Mouse (Mus musculus) c-Kit-positive CD71-positive TER-119-positive erythroid progenitor cells, embryonic 14.5 days (primary cell): Measurements from ENCODE around the gene Sema5b.

Experiments
- DNase-seq: peaks from one replicate; pipeline ENCODE4 v3.0.0-alpha.2; 2013; ENCODE audit warnings: low spot score

Gene Sema5b

DNA sequence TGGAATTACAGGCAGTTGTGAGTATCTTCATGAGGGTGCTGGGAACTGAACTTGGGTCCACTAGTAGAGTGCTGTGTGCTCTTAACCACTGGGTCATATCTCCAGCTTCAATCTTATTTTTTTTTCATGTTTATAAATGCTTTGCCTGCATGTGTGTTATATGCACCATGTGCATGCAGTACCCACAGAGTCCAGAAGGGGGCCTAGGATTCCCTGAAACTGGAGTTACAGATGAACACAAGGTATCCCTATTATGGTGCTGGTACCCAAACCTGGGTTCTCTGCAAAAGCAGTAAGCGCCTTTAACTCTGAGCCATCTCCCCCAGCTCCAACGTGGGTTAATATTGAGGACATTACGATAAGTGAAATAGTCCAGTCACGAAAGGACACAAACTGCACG, 52.5 kb downstream of the Sema5b start:
- DNase-seq = no peak

DNA sequence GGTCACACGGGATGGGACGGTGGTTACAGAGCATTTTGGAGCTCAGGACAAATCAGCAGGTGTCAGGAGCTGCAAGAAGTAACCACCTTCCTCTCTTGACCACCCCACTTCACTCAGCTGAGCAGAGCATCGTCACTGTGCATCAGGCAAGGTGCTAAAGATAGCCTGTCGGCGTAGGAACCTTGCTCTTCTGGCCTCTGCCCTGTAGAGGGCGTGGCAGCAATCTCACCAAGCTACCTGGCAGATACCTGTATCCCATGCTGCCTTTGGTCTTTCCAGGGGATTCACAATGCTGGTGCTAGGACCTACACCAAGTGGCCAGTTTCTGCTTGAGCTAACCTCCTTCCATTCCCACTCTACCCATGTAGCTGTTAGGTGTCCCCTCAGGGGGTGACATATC, 55.3 kb downstream of the Sema5b start:
- DNase-seq = no peak

DNA sequence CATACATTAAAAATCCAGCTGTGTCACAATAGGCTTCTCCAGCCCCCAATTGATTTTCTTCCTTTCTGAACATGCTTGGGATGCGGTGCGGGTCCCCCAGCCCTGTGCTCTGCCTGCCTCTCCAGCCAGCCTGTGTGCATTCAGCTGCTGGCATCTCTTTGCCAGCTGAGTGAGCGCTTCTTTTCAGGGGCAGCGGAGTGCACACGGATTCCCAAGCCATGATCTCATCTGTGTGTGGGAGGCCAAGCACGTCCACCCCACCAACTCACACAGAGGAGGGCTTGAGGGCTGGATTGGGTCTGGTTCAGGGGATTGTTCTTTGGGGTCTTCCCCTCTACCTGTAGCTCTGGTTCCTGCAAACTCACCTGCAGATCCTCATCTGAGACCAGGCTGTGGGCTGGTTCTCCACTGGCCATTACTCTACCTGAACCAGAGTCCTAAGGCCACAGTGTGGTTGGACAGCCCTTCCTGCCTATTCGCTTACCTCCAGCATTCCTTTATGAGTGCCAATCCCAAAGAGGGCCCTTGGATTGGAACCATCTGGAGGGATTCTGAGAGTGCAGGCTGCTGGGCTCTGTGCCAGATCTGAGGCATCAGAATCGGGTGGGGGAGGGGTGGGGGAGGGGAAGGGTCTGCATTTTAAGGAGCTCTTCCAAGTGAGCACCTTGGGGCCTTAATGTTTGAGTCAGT, 55.9 kb downstream of the Sema5b start:
- no peak for DNase-seq

DNA sequence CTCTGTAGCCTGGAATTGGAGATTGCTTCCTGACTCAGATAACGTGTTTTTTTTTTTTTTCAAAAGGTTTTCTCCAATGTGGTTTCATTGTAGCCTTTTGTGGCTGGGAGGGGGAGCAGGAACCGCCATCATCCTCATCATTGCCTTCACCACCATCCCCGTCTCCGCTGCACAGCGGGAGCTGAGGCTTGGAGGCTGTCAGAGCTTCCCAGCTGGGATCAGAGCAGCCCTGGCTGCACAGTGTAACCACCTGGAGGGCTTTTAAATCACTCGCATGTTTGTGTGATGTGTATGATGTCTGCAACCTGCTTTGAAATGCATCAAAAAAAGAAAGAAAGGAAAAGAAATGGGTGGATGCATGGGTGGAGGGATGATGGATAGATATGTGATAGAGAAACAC, 57.0 kb downstream of the Sema5b start:
- no peak for DNase-seq

DNA sequence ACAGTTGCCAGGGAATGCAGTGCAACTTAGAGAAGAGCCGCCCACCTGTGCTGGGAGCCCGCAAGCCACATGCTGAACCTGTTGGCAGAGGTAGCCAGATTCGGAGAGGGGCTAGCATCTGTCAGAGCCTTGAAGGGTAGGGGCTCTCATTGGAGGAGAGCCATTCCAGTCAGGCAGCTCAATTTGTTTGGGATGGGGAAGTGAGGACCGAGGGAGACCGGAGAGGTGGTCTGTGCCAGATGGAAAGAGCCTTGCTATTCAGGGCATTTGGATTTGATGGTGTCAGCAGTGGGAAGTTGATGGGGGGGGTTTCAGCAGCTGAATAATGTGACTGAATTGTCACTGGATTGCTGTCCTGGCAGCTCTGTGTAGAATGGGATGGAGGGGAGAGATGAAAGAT, 57.9 kb downstream of the Sema5b start:
- no peak for DNase-seq

DNA sequence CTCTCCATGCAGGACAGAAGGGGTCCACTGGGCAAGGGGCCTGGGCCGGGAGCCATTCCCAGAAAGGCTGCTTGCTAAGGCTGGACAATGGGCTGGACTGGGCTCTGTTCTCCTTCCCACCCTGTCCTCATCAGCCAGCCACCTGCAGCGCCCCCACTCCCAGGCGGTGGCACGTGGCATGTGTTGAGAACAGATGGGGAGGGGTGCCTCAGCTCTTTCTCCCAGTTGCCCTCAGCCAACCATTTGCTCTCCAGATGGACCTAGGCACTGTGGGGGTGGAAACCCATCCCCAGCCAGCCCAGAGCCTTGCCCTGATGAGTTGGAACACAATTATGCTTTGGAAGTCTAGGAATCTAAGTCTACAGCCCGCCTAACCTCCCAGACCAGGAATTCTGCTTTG, 59.3 kb downstream of the Sema5b start:
- no peak for DNase-seq

DNA sequence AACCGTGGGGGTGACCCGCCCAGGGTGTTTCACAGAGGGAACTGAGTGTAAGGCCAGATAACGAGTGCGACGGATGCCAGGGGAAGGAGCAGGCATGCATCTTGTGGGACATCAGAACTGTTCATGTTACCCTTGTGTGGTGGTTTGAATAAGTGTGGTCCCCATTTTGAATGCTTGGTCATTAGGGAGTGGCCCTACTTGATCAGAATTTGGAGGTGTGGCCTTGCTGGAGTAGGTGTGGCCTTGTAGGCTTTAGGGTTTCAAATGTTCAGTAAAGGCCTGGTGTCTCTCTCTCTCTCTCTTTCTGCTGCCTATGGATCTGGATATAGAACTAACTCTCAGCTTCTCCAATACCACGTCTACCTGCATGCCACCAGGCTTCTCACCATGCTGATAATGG, 60.5 kb downstream of the Sema5b start:
- no peak for DNase-seq

DNA sequence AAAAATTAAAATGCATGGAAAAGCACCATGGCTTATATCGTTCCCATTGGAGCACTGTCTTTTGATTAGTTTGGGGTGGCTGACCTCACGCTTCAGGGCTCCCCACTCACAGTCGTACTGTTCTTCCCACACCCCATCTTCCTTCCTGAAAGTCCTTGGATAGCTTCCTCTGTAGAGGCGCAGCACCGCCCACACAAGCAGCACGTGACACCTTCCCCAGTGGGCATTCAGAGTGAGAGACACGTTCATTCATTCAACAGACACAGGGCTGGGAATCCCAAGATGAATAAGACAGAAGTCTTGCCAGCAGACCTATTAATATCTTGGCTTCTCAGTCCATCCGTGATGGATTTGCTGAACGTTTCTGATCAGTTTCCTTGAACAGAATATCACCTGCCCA, 61.6 kb downstream of the Sema5b start:
- DNase-seq = no peak

DNA sequence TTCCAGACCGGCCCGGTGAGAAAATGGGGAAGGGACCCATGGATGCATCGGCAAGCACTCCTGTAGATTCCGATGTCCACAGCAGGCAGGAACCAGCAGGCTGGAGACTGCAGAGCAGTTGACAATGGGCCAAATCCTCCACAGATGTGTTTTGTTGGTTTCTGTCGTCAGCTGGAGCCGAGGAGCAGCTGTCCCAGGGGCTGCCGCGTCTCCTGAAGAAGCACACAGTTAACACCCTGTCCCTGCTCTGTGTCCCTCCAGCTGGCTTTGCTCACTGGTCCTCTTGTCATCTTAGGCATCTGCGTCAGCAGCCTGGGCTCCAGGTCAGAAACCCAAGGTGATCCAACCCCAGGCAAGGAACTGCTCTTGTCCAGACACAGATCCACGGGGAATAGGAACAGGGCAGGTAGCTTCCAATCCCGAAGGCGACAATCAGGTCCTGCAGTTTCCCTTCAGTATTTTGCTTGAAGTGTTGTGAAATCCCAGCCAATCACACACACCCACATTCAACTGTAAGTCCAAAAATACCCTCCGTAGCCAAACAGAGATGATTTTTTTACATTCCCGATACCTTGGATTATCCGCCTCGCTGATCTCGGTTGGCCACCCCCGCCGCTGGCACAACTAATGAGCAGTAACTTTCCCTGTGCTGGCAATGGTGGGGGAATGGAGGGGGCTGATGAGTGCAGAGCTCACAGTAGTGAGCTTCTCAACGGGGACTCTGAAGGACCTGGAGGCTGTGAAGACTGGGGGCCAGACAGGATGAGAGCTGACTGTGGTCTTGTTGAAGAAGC, 63.0 kb downstream of the Sema5b start:
- DNase-seq = no peak

DNA sequence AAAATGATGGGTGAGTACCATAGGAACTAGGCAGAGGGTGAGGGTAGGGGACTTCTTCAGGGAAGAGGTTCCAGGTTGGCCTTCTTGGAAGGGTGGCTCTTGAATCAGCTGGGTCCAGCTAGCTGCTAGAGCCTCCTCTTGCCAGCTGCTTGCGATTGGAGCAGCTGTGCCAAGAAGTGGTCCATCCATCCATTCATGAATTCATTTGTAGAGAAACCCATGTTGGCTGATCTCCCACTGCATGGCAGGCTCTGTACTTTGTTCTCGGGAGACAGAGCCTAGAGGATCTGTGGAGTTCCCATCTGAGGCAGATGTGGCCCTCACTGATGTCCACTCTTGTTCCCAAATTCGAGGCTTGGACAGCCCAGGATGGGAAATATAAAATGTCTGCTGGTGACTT, 66.3 kb downstream of the Sema5b start:
- DNase-seq = no peak

DNA sequence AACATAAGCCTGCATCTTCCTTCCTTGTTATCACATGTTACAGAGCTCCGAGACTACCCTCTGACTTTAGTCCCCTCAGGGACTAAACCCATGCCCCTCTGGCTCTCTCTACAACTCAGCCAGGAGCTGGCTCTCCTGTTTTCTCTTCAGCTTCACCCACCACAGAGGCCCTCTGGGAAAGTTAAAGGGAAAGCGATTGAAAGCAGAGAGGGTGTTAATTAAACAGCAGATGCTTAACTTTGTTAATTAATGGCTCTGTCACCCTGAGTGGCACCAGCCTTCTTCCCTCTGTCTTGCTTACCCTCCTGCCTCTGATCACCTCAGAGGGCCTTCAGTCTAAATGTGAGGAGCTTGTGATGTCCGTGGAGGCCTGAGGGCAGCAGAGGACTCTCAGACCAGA, 67.3 kb downstream of the Sema5b start:
- DNase-seq = no peak

DNA sequence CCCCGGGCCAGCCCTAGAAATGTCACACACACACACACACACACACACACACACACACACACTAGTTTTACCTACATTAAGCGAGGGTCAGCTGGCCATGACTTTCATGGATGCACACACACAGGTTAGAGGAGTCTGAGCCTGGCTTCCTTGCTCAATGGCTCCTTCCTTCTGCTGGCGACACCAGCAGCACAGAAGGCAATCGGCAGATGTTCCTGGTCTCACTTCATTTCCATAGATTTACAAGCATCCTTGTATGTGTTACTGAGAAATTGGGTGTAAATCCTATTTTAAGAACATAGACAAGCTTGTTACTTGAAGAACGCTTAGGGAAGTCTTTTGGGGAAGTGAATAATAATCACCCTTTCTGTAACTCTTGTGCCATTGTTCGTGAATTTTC, 68.6 kb downstream of the Sema5b start:
- DNase-seq = no peak

DNA sequence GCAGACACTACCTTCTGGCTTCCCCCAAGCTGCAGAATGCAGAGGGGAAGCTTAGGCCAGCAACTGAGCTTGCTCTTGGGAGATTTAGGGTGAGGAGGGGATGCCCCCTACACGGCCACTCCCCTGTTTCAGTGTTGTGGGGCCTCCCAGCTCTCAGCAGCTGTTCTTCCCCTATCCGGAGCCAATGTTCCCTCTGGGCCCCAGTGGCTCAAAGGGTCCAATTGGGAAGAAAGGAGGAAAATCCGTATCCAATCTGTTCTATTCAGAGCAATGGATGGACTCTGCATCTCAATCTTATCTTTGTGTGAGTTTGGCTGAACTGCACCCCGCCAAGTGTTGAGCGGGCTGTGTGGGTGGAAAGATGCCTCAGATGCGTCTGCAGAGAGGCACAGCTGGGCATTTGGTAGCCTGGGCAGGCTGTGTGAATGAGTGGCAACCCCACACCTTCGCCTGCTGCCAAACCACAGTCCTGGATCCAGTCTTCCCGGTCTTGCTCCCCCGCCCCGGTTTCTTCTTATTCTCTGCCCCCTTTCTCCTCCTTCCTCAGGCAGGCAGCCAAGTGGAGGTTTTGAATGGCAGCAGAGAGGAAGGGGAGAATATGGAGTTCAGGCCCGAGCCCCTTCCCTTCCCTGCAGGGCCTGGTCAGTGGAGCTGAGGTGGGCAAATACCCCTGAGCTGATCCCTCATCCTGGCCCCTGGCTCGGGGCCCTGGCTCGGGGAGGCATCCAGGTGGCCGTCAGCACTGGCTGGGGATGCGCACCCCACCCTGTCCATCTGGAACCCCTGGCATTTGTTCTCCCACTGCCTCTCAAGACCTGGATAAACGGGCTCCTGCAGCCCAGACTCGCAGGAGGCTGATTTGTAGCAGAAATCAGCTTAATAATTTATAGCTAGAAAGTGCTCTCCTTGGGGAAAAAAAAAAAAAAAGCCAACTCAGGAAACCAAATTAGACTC, 73.2 kb downstream of the Sema5b start:
- DNase-seq = no peak

DNA sequence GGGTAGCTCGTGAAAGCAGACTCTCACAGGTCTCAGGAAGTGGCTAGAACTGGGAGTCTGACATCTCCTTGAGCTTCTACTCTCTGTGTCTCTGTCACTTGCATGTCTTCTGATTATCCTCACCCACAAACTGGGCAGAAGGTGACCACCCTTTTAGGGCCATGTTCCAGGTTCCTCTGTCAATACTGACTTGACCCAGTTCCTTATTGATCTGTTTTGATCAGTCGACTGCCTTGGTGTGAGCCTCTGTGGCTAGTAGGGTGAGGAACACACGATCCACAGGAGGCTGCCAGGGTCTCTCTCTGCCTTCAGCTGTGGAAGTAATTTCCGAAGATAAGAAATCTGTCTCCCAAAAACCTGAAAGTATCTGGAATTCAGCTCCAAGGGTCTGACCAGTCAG, 76.8 kb downstream of the Sema5b start:
- DNase-seq = no peak

DNA sequence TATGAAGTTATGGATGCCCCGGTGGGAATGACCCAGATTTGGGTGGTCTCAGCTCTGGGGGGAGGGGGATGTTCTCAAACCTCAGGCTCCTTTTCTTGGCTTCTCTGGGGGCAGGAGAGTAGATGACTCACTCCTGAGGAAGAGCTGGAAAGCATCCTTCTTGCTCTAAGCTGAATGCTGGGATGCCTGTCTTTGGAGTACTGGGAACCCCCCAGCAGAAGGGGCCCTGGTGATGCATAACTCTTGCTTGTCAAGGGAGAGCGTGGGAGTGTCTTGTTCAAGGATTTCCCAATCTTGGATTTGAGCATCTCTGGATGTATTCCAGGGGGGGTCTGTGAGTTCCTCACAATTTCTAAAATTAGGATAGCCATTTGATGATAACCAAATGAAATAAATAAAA, 82.1 kb downstream of the Sema5b start:
- DNase-seq = no peak

DNA sequence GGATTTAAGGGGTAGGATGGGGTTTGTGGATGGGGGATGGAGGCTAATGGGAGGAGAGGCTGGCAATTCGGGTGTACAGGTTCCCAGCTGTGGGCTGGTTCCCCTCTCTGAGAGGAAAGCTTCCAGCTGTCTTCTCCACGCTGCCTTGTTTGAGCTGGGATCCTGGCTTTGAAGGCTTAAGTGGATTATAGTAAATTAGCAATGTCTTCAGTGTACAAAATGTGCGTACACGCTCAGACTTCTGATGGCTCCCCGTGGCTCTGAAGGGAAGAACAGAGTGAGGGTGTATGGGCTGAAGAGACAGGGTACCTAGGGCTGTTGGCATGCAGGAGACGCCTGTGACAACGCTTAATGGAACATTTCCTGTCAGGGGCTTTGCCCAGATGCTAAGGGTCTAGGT, 83.0 kb downstream of the Sema5b start:
- no peak for DNase-seq

DNA sequence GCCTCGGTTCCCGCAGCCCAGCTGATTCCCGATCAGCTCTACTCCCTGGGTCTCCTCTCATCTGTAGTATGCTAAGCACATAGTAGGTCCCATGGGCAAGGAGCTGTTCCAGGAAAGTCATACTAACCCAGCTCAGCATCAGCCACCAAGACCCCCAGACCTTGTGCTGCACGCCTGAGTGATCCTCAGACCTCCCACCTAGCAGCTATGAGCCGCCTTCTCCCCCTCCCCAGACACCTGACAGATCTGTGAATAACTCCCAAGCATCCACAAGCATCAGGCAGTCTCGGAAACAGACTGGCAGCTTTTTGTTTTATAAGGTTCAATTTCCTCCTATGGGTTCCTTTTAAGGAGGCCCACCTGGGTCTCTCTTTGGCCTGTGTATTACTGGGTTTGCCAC, 83.9 kb downstream of the Sema5b start:
- no peak for DNase-seq

DNA sequence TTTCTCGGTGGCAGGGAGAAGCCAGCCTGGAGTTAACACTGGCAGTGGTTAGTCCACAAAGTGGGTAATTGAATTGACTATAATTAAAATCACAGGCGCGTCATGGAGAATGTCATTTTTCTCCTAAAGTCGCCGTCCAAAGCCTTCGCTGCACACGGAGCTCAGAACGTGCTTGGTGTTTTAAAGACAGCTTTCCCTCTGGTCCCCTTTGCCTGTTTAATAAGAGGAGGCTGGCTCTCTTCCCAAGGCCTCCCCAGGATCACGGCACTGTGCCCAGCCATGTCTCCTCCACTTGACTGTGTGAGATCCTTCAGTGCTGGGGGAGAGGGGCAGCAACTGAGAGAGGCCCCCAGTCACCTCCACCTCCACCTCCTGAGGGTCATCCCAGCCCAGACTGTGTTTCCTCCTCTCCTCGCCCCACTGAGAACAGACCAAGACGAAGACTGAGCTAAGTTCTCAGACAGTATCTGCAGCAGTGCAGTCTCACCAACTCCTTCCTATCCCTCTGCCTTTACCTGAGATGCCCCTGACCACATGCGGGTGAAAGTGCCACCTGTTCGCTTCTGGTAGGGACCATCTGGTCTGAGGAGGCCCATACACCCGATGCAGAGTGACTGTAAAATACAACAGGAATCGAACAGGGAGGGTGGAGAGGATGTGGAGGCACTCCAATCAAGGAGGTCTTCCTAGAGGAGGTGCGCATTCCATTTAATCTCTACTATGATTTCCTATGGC, 84.5 kb downstream of the Sema5b start:
- no peak for DNase-seq

DNA sequence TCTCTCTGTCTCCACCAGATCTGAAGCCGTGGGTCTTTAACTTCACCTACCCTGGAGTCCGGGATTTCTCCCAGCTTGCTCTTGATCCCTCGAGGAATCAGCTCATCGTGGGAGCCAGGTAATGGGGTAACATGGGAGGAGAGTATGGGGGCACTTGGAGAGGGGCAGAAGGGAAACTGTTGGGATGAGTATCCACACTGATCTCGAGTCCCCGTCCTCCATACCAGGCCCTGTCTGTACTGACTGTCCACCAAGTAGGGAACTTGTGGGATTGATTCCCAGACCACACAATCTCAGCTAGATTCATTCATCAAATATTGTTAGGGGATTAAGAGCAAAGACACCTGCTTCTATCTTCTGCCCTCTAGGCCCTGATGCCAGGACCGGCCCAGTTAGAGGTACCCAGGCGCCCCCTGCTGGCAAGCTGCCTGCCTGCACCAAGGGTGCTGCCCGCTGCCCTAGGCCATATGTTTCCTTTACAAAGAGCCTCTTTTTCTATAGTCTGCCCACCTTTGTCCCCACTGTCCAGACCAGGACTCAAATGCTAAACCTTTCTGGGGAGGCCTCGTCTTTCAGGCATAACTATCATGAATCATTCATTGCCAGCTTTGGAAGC, 87.2 kb downstream of the Sema5b start:
- DNase-seq = peak; percentile 19

DNA sequence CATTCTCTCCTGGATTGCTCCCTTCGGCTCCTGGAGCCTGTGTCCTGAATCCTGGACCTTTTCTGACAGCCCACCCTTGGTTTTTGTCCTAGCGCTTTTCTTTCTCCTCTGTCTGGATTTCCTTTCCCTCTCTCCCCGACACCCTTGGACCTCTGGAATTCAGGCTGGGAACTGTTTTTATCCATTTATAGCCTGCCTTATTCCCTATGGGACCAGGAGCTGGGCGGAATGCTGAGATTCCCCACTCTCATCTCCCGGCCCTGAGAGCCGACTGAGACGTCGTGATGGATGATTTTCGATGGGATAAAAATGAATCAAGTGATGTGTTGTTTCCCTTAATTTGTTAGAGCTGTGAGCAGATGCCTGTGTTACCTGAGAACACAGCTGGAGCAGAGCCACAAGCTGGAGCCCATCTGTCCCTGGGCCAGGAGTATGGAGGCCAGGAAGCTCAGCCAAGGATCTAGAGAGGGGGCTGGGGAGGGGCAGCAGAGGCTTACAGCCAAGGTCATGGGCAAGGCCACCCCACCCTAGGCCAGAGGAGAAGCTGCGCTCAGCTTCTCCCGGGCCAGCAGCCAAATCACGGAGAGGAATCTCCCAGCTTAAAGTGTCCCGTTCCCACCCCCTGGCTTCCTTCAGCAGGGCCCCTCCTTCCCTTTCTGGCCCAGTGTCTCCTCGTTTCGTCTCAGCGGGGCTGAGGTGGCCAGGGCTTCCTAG, 89.7 kb downstream of the Sema5b start:
- no peak for DNase-seq

DNA sequence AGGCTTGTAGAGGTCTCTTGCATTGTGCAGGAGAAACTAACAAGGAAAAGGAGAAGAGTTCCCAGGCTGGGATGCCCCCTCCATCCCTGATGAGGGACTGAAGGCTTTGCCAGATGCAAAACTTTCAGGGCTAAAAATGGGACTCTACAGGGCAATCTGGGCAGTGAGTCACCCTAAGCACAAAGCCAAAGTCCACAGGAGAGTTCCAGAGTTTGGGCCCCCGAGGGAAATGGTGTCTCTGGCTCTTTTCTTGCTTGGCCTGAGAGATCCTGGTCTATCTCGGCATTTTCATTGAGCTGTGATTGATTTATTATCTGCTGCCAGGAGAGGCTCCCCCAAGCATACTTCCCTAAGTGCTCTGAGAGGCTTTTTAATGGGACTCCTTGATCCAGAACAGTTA, 92.1 kb downstream of the Sema5b start:
- no peak for DNase-seq
